Mouse (Mus musculus) bone marrow, adult 2 months (tissue): ENCODE results near the gene Nav1. TPM values are rescaled to one million over a fixed set of nuclear protein-coding genes. Genes with fewer than 3 reads are reported as not detected.

Experiments
- H3K27ac ChIP-seq: fragments of 200-500 bp; 2 replicates; pipeline ENCODE4 v1.5.1; 2012; ENCODE audit warnings: low read depth, mild to moderate bottlenecking, control low read depth, inconsistent platforms, low read length; ENCODE audit not compliant: control insufficient read depth, poor library complexity, insufficient read depth
- H3K4me1 ChIP-seq: fragments of 200-500 bp; 2 replicates; pipeline ENCODE4 v1.6.1; 2011; ENCODE audit warnings: low read length; ENCODE audit not compliant: control insufficient read depth, insufficient read depth
- H3K4me3 ChIP-seq: fragments of 200-500 bp; replicated peaks from 2 replicates; pipeline ENCODE3; 2011; ENCODE audit warnings: mild to moderate bottlenecking, low read depth, low read length, control low read depth; ENCODE audit not compliant: control insufficient read depth
- CTCF ChIP-seq: fragments of 200-500 bp; IDR thresholded peaks from 2 replicates; pipeline ENCODE4 v1.5.1; 2011; ENCODE audit warnings: low read length, control low read depth; ENCODE audit not compliant: control insufficient read depth, insufficient read depth
- POLR2A ChIP-seq: fragments of 200-500 bp; IDR thresholded peaks from 2 replicates; pipeline ENCODE4 v1.6.1; 2011; ENCODE audit warnings: low read depth, mild to moderate bottlenecking, control low read depth, low read length, borderline replicate concordance; ENCODE audit not compliant: control insufficient read depth
- WGBS: fragments of 180-500 bp; shearing (Covaris S2); methylation state at CpG from one replicate; pipeline ENCODE4 v1.1.7; 2018; 5-methylcytosine and 5-hydroxymethylcytosine counted together
- polyA plus RNA-seq: library from polyadenylated mRNA; stranded (reverse); fragments of >200 nt; gene quantifications from 2 replicates; pipeline ENCODE4 v1.2.4, GENCODE M21; 2011; ENCODE audit warnings: low replicate concordance; ENCODE audit not compliant: missing spikeins, insufficient read depth, insufficient read length

Nav1 gene
- polyA plus RNA-seq, 1 experiment, result 22.7 TPM

DNA sequence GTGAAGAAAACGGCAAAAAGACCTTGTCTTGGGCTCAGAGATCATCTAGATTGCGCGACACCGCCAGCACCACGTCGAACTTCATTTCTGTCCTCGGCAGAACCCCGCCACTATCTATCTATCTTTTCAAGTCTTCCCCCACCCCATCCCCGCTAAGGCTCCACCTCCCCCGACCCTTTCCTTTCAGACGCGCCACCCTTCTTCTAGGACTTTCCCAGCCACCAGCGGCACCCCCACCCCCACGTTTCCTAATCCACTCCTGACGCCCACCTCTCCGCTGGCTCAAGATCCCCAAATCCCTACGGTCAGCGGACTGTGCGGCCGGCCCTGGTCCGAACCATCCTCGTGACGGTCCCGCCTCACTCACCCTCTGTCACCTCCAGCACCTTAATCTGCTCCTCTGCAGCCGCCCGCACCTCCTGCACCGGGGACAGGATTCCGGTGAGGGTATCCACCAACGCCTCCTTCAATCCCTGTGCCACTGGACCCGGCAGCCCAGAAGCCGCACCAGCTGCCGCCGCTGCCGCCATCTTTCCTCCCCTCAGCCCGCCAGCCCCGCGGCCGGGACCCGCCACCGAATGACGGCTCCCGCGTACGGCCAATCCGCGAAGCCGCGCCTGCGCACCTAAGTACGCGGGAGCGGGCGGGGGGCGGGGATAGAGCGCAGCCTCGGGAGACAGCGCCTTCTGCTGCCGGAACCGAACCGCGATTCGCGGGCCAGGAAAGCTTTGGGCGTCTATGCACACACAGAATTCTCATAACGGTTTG, 177.0 kb downstream of the Nav1 start, which contains the start of gene Ipo9:
TSS of gene Ipo9 (minus strand) at position 599 of the 768 bp plus-strand sequence.
- no peak within 1 kb of the TSS for H3K27ac ChIP-seq
- H3K4me3 ChIP-seq, result peak within 1 kb of the TSS; percentile 87
- 1% methylated on average over 65 of the region's 65 CpGs for WGBS
- TF ChIP-seq POLR2A, result peak; percentile 66; the same call in 1 of the 2 replicates
- TF ChIP-seq CTCF, result peak; percentile 43; the same call in 1 of the 2 replicates
- no peaks in the 10 kb centered on the region; the same call in 1 of the 2 replicates for H3K4me1 ChIP-seq

DNA sequence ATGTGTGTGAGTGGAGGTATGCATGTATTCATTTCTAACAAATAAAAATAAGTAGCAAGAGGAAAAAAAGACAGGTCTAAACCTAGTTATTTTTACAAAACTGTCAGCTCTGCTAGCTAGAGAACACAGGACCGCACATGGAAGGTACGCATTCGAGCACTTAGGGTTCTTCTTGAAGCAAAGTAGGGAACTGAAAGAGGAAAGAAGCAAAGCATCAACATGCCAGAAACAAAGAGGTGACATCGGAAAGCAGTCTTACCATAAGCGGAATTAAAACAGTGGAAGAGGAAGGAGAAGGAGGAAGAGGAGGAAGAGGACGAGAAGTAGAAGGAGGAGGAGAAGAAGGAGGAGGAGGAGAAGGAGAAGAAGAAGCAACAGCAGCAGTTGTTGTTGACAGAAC, 179.7 kb downstream of the Nav1 start:
- no peaks in the 10 kb centered on the region; the same call in 1 of the 2 replicates for H3K4me1 ChIP-seq
- WGBS, result 65% methylated on average over 6 of the region's 6 CpGs
- H3K4me3 ChIP-seq, result no peak overlapping the region
- TF ChIP-seq CTCF (no peak), POLR2A (no peak)
- H3K27ac ChIP-seq, result no peak overlapping the region

DNA sequence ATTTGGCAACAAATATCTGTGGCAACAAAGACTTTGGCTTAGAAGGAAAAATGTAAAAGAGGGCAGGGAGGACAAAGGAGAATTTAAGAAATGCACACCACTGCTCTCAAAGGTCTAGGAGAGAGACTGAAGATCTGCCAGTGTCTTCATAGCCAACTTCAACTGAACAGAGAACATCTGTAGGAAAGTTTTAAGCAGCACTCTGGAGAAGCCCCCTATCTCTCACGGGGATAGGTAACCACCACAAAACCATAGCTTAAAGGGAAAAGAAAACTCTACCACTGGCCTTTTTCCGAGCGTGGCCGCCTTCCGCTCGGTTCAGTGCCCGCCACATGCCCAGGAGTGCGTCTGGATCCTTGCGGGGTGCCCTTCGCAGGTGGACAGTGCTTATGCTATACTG, 180.4 kb downstream of the Nav1 start:
- no peak overlapping the region for H3K4me3 ChIP-seq
- no peaks in the 10 kb centered on the region; the same call in 1 of the 2 replicates for H3K4me1 ChIP-seq
- WGBS, result 87% methylated on average over 10 of the region's 10 CpGs
- no peak overlapping the region for H3K27ac ChIP-seq
- TF ChIP-seq CTCF (no peak), POLR2A (no peak)

DNA sequence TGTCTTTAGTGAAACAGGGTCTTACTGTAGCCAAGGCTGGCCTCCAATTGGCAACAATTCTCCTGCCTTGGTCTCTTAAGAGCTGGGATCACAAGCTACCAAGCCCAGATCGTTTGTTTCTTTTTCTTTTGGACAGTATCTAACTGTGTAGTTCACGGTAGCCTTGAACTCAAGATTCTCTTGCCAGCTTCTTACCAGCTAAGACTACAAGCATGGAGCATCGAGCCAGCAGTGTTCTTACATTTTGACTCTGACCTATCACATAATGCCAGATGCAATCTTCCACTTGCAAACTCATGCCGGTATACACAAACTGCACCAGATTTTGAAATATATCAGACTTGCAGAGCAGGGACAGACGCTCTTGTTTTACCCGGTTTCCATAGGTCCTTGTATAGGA, 184.3 kb downstream of the Nav1 start:
- TF ChIP-seq CTCF, result no peak
- TF ChIP-seq POLR2A, result no peak
- Histone ChIP-seq H3K4me3 (no peak overlapping the region), H3K27ac (no peak overlapping the region), H3K4me1 (no peaks in the 10 kb centered on the region; the same call in 1 of the 2 replicates)
- WGBS, result 82% methylated on average over 6 of the region's 6 CpGs

DNA sequence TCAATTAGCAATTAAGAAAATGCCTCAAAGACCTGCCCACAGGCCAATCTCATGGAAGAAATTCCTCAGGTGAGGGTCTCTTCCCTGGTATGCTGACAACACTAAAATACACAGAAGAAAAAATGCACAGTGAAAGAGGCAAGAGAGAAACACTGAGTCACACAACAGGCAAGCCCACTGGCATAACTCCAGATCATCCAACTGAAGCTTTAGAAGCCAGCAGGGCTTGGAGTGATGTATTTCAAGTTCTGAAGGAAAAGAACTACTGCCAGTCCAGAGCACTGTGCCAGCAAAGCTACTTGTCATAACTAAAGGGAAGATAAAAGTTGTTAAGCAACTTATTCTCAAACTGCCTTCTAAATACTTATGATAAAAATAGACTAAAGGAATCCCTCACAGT, 193.1 kb downstream of the Nav1 start:
- no peak overlapping the region for H3K4me3 ChIP-seq
- no peak overlapping the region for H3K27ac ChIP-seq
- H3K4me1 ChIP-seq, result no peaks in the 10 kb centered on the region; the same call in 1 of the 2 replicates
- no peak for TF ChIP-seq POLR2A
- TF ChIP-seq CTCF, result no peak

DNA sequence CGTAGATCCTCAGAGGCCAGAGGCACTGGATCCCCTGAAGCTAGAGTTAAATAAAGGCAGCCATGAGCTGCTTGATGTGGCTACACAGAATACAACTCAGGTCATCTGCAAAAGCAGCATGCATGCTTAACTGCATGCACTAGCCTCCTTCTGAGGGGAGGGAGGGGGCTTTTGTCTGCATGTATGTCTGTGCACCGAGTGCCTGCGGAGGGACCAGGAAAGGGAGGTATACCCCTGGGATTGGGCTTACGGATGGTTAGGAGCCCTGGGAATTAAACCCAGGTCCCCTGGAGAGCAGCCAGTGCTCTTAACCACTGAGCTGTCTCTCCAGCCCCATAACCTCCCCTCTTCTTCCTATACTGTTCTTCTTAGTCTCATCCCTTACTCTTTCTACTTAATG, 195.0 kb downstream of the Nav1 start:
- Histone ChIP-seq H3K27ac (no peak overlapping the region), H3K4me1 (no peaks in the 10 kb centered on the region; the same call in 1 of the 2 replicates), H3K4me3 (no peak overlapping the region)
- 84% methylated on average over 4 of the region's 4 CpGs for WGBS
- TF ChIP-seq POLR2A (no peak), CTCF (no peak)

DNA sequence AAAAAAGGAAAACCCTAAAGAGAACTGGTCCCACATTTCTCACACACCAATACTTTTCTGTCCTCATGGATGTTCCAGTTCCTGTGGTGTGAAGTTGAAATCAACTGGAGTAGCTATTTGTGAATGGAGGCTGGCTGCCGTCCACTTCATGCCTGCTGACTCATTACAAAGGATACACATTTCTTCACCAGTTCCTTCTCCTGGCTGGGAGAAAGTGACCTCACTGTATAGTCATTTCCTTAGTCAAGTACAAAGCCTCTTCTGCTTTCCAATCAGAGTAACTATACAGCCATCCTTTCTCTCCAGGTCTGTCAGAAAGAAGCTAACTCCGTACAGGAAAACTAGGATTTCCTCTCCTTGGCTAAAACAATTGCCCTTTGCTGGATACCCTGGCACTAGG, 196.1 kb downstream of the Nav1 start:
- WGBS, result 23% methylated on average over 2 of the region's 2 CpGs
- H3K27ac ChIP-seq, result no peak overlapping the region

DNA sequence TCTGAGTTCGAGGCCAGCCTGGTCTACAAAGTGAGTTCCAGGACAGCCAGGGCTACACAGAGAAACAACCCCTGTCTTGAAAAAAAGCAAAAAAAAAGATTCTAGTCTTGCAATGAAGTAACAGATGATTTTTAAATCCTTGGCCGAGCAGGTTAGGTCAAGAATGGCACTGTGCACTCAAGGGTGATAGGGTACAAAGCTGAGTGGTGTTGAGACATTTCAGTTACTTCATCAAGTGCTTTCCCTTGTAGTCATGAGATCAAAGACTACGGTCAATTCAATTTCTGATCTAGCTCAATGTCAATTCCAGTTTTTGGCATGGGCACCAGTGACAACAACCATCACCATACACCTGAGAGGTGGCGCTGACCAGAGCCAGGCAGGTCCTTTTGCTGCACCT, 198.1 kb downstream of the Nav1 start:
- 93% methylated on average over 4 of the region's 4 CpGs for WGBS
- TF ChIP-seq POLR2A, result no peak
- TF ChIP-seq CTCF, result no peak
- H3K4me3 ChIP-seq, result no peak overlapping the region
- no peak overlapping the region for H3K27ac ChIP-seq
- no peaks in the 10 kb centered on the region; the same call in 1 of the 2 replicates for H3K4me1 ChIP-seq

More for the DNA sequence above, 196.1 kb downstream of the Nav1 start:
- H3K4me1 ChIP-seq, result no peaks in the 10 kb centered on the region; the same call in 1 of the 2 replicates
- H3K4me3 ChIP-seq, result no peak overlapping the region
- no peak for TF ChIP-seq CTCF
- TF ChIP-seq POLR2A, result no peak
